Mouse (Mus musculus) hindbrain, embryonic 13.5 days (tissue): Measurements from ENCODE around the gene Lekr1. TPM values are rescaled to one million over a fixed set of nuclear protein-coding genes. Genes with fewer than 3 reads are reported as not detected.

Experiments used
- ATAC-seq: fragments of 200-750 bp; cut with Nextera tagmentation; 2 replicates; pipeline ENCODE4 v1.8.0; 2017; ENCODE audit warnings: moderate TSS enrichment; ENCODE audit not compliant: low FRiP score
- H3K27ac ChIP-seq: fragments of 300-500 bp; sonication (generic); 2 replicates; pipeline ENCODE4 v1.5.1; 2015; ENCODE audit warnings: inconsistent platforms, mild to moderate bottlenecking, moderate library complexity
- H3K27me3 ChIP-seq: fragments of 300-500 bp; sonication (generic); 2 replicates; pipeline ENCODE4 v1.6.1; 2015; ENCODE audit warnings: mild to moderate bottlenecking, inconsistent platforms
- H3K36me3 ChIP-seq: fragments of 300-500 bp; sonication (generic); 2 replicates; pipeline ENCODE4 v1.6.1; 2015; ENCODE audit warnings: mild to moderate bottlenecking, inconsistent platforms
- H3K4me1 ChIP-seq: fragments of 300-500 bp; sonication (generic); replicated peaks from 2 replicates; pipeline ENCODE4 v1.6.1; 2015; ENCODE audit warnings: inconsistent platforms
- H3K4me2 ChIP-seq: fragments of 300-500 bp; sonication (generic); 2 replicates; pipeline ENCODE4 v1.6.1; 2015; ENCODE audit warnings: inconsistent platforms, mild to moderate bottlenecking, moderate library complexity
- H3K4me3 ChIP-seq: fragments of 300-500 bp; sonication (generic); 2 replicates; pipeline ENCODE4 v1.5.1; 2015; ENCODE audit warnings: mild to moderate bottlenecking, inconsistent platforms
- H3K9ac ChIP-seq: fragments of 300-500 bp; sonication (generic); 2 replicates; pipeline ENCODE4 v1.6.1; 2015; ENCODE audit warnings: mild to moderate bottlenecking, inconsistent platforms
- H3K9me3 ChIP-seq: fragments of 300-500 bp; sonication (generic); 2 replicates; pipeline ENCODE4 v1.6.1; 2016; ENCODE audit warnings: inconsistent platforms
- WGBS: fragments of 180-500 bp; shearing (Covaris S2); methylation state at CpG from one replicate; pipeline ENCODE4 v1.1.7; 2015; 5-methylcytosine and 5-hydroxymethylcytosine counted together
- polyA plus RNA-seq: library from polyadenylated mRNA; unstranded; fragments of >200 nt; fragmentation: Nextera tagmentation; extraction: Ambion mirVana; gene quantifications from 2 replicates; pipeline ENCODE4 v1.2.1, GENCODE M21; 2015

Gene Lekr1
- polyA plus RNA-seq: 6.7 and 8.6 TPM in 2 replicates

GRCm38 (mm10) chr3:65665977-65666766 lies at the start of gene Lekr1:
TSS of gene Lekr1 (plus strand) at chr3:65666228.
- peak within 1 kb of the TSS; percentile 71 for H3K4me3 ChIP-seq
- ATAC-seq: peak; percentile 95
- peak within 1 kb of the TSS; percentile 70 for H3K4me2 ChIP-seq
- peaks cover 5% of the 10 kb centered on the region; the same call in 1 of the 2 replicates for H3K4me1 ChIP-seq
- H3K27me3 ChIP-seq: no peaks in the 10 kb centered on the region
- no peaks in the 10 kb centered on the region for H3K36me3 ChIP-seq
- no peaks in the 10 kb centered on the region for H3K9me3 ChIP-seq
- WGBS: 2% methylated on average over 72 of the region's 73 CpGs
- peak within 1 kb of the TSS; percentile 86 for H3K27ac ChIP-seq
- H3K9ac ChIP-seq: peak within 1 kb of the TSS; percentile 81

DNA sequence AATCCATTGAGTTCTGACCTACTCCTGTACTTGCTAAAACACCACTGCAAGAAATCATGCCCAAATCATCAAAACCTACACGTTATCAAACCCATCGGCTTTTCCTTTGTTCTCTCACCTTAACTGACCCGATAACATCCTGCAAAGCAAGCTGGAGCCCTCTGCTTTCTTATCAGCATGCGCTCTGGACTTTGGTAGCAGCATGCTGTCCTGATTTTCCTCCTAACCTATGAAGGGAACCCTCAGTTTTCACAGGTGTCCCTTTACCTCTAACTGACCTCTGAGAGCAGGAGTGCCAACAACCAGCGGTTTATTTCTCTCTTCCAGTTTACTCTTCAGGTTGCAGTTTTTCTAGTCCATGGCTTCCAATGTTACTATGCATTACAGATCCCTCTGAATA lies 48.5 kb upstream of the Lekr1 start:
- 84% methylated on average over 5 of the region's 5 CpGs for WGBS
- Histone ChIP-seq H3K4me1 (0 out of 2 replicates have a peak, but pooled peaks cover 3% of the 10 kb centered on the region), H3K27me3 (no peaks in the 10 kb centered on the region), H3K4me3 (no peak overlapping the region), H3K36me3 (no peaks in the 10 kb centered on the region), H3K9ac (no peak overlapping the region), H3K27ac (no peak overlapping the region), H3K4me2 (no peak overlapping the region), H3K9me3 (0 out of 2 replicates have a peak, but pooled peaks cover under 1% of the 10 kb centered on the region)
- ATAC-seq: no peak

DNA sequence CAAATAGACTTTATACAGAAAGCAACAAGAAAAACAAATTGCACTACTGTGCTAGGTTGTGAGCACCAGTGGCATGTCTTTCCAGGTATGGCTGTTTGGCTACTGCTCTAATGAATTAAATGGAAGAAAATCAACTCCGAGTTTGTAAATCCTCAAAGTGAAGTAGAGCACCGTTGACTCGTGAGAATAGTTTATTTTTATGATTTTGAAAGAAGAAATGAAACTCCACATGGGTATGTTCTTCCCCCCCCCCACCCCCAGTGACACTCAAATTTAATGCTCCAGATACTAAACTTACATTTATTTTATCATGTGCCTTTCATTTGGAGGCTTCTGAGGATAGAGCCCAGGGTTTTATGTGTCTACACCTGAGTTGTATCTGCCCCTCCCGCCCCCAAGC lies 46.7 kb upstream of the Lekr1 start:
- ATAC-seq: no peak
- H3K36me3 ChIP-seq: no peaks in the 10 kb centered on the region

GRCm38 (mm10) chr3:65623057-65623456 lies 43.0 kb upstream of the Lekr1 start:
- Histone ChIP-seq H3K4me2 (no peak overlapping the region), H3K9ac (no peak overlapping the region), H3K4me1 (peaks cover 4% of the 10 kb centered on the region; the same call in 1 of the 2 replicates), H3K4me3 (no peak overlapping the region), H3K36me3 (no peaks in the 10 kb centered on the region), H3K9me3 (0 out of 2 replicates have a peak, but pooled peaks cover 4% of the 10 kb centered on the region), H3K27me3 (no peaks in the 10 kb centered on the region), H3K27ac (no peak overlapping the region)
- WGBS: 95% methylated on average over 6 of the region's 6 CpGs
- ATAC-seq: no peak

More for the DNA sequence above, 46.7 kb upstream of the Lekr1 start:
- 89% methylated on average over 4 of the region's 4 CpGs for WGBS
- H3K4me3 ChIP-seq: no peak overlapping the region
- no peaks in the 10 kb centered on the region for H3K4me1 ChIP-seq
- H3K9me3 ChIP-seq: 0 out of 2 replicates have a peak, but pooled peaks cover 4% of the 10 kb centered on the region
- H3K9ac ChIP-seq: no peak overlapping the region
- H3K27ac ChIP-seq: no peak overlapping the region
- H3K4me2 ChIP-seq: no peak overlapping the region
- no peaks in the 10 kb centered on the region for H3K27me3 ChIP-seq

- H3K4me2 ChIP-seq: no peak overlapping the region
- WGBS: 82% methylated on average over 8 of the region's 8 CpGs
- H3K36me3 ChIP-seq: no peaks in the 10 kb centered on the region
- H3K27me3 ChIP-seq: no peaks in the 10 kb centered on the region
- 0 out of 2 replicates have a peak, but pooled peaks cover 4% of the 10 kb centered on the region for H3K9me3 ChIP-seq
- H3K4me3 ChIP-seq: no peak overlapping the region
- H3K27ac ChIP-seq: no peak overlapping the region
- H3K4me1 ChIP-seq: peaks cover 4% of the 10 kb centered on the region; the same call in 1 of the 2 replicates
- ATAC-seq: no peak
- H3K9ac ChIP-seq: no peak overlapping the region
These were observed 40.3 kb upstream of the Lekr1 start for GRCm38 (mm10) chr3:65625496-65626289.

- 84% methylated on average over 7 of the region's 7 CpGs for WGBS
- peaks cover 4% of the 10 kb centered on the region; the same call in 1 of the 2 replicates for H3K4me1 ChIP-seq
- no peak overlapping the region for H3K27ac ChIP-seq
- H3K4me3 ChIP-seq: no peak overlapping the region
- no peaks in the 10 kb centered on the region for H3K36me3 ChIP-seq
- 0 out of 2 replicates have a peak, but pooled peaks cover 4% of the 10 kb centered on the region for H3K9me3 ChIP-seq
- H3K9ac ChIP-seq: no peak overlapping the region
- H3K27me3 ChIP-seq: no peaks in the 10 kb centered on the region
- no peak overlapping the region for H3K4me2 ChIP-seq
- no peak for ATAC-seq
These were observed 39.6 kb upstream of the Lekr1 start for GRCm38 (mm10) chr3:65626290-65626914.

- Histone ChIP-seq H3K9ac (no peak overlapping the region), H3K27me3 (no peaks in the 10 kb centered on the region), H3K36me3 (no peaks in the 10 kb centered on the region), H3K4me1 (peaks cover 4% of the 10 kb centered on the region; the same call in 1 of the 2 replicates), H3K4me3 (no peak overlapping the region), H3K27ac (no peak overlapping the region), H3K4me2 (no peak overlapping the region), H3K9me3 (0 out of 2 replicates have a peak, but pooled peaks cover 4% of the 10 kb centered on the region)
- WGBS: 41% methylated on average over 6 of the region's 6 CpGs
- ATAC-seq: peak; percentile 59; the same call in 1 of the 2 replicates
These were observed 38.9 kb upstream of the Lekr1 start for GRCm38 (mm10) chr3:65627021-65627706.

- Histone ChIP-seq H3K4me2 (no peak overlapping the region), H3K36me3 (no peaks in the 10 kb centered on the region), H3K27ac (no peak overlapping the region), H3K9ac (no peak overlapping the region), H3K4me3 (no peak overlapping the region), H3K9me3 (0 out of 2 replicates have a peak, but pooled peaks cover 2% of the 10 kb centered on the region), H3K4me1 (peaks cover 4% of the 10 kb centered on the region; the same call in 1 of the 2 replicates), H3K27me3 (no peaks in the 10 kb centered on the region)
- WGBS: 83% methylated on average over 2 of the region's 2 CpGs
- no peak for ATAC-seq
These were observed 38.4 kb upstream of the Lekr1 start for GRCm38 (mm10) chr3:65627707-65628028.

GRCm38 (mm10) chr3:65629565-65630112 lies 36.4 kb upstream of the Lekr1 start:
- Histone ChIP-seq H3K27me3 (no peaks in the 10 kb centered on the region), H3K9ac (no peak overlapping the region), H3K9me3 (no peaks in the 10 kb centered on the region), H3K4me2 (no peak overlapping the region), H3K27ac (no peak overlapping the region), H3K36me3 (no peaks in the 10 kb centered on the region), H3K4me1 (peaks cover 4% of the 10 kb centered on the region; the same call in 1 of the 2 replicates), H3K4me3 (no peak overlapping the region)
- ATAC-seq: no peak
- WGBS: 90% methylated on average over 9 of the region's 9 CpGs

- H3K4me2 ChIP-seq: no peak overlapping the region
- H3K9ac ChIP-seq: no peak overlapping the region
- ATAC-seq: no peak
- H3K27me3 ChIP-seq: no peaks in the 10 kb centered on the region
- H3K4me3 ChIP-seq: no peak overlapping the region
- no peaks in the 10 kb centered on the region for H3K36me3 ChIP-seq
- WGBS: 68% methylated on average over 4 of the region's 4 CpGs
- no peak overlapping the region for H3K27ac ChIP-seq
- H3K4me1 ChIP-seq: peaks cover 7% of the 10 kb centered on the region
- H3K9me3 ChIP-seq: no peaks in the 10 kb centered on the region
These were observed 32.4 kb upstream of the Lekr1 start for GRCm38 (mm10) chr3:65633604-65634003.

DNA sequence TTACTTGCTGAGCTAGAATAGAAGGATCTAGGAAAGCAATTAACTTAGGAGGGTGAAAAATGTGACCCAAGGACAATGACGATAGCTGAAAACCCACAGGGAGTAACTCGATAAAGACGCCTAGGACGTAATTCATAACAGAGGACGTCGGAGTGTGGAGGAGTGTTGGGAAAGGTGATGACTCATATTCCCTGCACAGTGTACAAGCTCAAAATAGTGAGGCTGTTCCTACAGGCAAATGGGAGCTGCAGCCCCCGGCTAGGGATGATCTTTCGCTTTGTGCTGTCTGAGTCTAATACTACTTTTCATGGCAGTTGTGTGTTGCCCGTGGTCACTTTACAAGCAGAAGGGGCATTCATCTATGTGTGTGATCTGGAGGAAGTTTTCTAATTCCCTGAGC lies 30.0 kb upstream of the Lekr1 start:
- no peaks in the 10 kb centered on the region for H3K9me3 ChIP-seq
- H3K4me2 ChIP-seq: no peak overlapping the region
- H3K4me1 ChIP-seq: peaks cover 7% of the 10 kb centered on the region
- H3K9ac ChIP-seq: no peak overlapping the region
- no peak for ATAC-seq
- H3K4me3 ChIP-seq: no peak overlapping the region
- no peak overlapping the region for H3K27ac ChIP-seq
- no peaks in the 10 kb centered on the region for H3K27me3 ChIP-seq
- H3K36me3 ChIP-seq: no peaks in the 10 kb centered on the region
- 51% methylated on average over 9 of the region's 9 CpGs for WGBS
